Mouse (Mus musculus): ENCODE results near the gene Igsf21. TPM values are rescaled to one million over a fixed set of nuclear protein-coding genes. Genes with fewer than 3 reads are reported as not detected.

Gene Igsf21
- total RNA-seq, 2 experiments from 2014 or later: 35.3 to 38.7 TPM

DNA sequence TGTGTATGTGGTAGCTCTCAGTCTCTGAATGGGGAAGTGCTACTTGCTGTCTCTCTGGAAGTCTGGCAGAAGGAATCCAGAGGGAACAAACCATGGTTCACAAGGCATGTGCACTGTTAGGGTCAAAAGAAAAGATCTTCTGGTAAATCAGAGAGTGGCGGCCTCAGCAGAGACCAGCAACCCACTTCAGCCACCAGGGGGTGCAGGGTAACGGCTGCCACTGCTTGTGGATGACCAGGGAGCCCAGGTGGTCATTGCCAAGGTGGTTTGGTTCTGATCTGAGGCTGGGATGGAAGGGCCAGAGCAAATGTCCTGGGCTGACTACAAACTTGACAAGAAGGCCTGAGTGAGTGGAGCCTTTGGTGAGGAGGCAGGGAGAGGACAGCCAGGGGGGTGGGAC lies 150.3 kb downstream of the Igsf21 start:
- DNase-seq: no peak

DNA sequence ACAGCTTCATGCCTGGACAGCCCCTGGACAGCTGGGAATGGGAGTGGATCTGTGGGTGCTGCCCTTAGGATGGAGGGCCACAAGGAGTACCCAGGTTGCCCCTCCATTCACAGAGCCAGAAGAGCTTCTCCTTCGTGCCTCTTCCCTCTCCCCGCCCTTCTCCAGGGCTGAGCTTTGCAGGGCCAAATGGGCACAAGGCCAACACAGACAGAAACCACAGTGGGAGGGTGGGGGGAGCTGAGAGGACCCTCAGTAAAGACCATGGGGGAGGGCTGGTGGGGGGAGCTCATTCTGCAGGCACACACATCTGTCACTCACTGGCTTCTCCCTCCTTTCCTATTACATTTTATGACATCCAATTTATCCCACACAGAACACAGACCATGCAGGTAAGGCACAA lies 151.7 kb downstream of the Igsf21 start:
- DNase-seq: no peak

DNA sequence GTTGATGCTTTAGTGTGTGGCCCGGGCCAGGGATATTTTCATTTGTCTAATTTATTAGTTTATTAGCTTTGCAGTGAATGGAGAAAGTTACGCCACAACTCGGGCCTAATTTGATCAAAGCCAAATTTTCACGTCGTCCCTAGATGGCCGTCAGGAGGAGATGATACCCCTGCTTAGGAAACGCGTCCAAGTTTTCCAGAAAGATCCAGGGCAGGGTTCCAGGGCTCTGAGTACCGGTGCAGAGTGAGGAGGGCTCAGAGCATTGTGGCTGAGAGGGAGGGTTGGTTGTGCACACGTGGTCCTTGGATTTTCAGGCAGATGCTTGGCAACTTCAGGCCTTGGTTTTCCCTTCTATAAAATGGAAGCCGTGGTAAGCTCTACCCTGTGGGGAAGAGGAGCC lies 154.2 kb downstream of the Igsf21 start:
- no peak for DNase-seq

DNA sequence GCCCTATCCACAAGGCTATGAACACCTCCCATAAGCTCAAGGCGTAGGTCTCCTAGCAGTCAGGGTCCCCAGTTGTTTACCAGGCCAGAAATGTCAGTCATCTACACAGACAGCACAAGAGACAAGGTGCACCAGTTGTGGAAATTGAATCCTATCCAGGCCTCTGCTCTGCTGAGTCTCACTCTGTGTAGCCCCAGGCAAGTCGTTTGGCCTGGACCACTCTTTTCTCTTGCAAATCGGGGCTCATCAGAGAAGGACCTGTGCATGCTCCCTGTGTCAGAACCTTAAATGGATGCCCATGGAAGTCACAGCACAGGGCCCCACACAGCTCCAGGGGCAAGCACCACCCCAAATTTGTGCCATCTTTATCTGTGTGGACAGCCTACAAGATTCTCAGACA lies 154.9 kb downstream of the Igsf21 start:
- no peak for DNase-seq

DNA sequence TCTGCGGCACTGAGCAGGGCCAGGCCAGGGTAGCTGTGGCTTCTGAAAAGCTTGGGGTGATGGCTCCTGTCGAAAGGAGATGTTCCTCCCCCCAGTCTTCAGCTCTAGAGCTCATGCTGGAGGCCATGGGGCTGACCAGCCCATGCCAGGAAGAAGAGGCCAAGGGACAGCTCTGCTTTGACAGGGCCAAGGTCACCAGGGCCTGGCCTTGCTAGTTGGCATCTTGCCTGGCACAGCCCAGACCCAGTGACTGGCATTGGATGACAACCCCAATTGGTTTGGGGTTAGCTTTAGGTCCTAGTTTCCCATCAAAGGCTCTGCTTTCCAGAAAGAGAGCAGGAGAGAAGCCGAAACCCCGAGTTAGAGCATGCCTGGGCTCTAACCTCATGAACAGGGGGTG lies 156.9 kb downstream of the Igsf21 start:
- no peak for DNase-seq

DNA sequence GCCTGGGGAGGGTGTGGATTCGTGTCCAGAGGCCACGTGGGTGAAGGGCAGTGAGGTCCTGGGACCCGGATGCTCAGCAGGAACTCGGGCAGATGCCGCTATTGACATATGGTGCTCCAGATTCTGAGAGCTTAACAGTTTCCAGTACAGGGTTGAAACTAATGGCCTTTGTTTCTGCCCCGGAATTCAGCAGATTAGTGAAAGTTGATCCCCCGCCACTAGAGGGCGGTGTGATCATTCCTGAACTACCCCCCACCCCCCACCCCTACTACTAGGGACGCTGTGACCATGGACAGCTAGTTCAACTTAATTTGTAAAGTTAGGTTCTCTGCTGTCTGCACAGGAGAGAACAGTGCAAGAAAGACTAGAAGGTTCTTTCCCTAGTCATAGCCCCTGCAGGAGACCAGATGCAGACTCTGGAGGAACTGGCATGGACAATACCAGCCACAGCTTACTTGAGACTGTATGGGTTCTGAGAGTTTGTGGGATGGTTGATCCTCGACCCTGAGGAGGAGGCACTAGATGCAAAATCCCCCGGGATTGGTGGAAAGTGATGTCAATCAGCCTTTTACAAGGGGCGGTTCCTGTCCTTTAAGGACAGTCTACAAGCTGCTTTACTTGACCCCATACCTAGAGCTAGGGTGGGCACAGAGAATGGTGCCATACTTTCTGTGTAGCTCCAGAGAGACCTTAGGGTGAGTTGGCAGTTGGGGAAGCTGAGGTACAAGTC lies 157.7 kb downstream of the Igsf21 start:
- no peak for DNase-seq

DNA sequence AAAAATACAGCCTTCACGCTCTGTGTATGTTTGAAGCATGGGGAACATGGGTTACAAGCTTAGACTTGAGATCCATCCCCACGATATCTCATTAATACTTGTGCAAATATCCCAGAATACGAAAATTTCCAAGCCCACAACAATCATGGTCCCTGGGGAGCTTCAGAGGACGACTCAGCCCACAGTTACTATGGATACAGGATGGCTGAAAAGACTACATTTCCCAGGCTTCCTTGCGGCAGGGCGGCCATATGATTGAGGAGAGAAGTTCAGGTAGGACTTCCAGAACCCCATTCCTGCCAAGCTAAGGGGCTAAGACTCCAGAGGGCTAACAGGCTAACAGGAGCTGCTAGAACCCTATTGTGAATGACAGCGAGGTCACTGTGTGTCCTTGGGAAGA lies 160.4 kb downstream of the Igsf21 start:
- no peak for DNase-seq

DNA sequence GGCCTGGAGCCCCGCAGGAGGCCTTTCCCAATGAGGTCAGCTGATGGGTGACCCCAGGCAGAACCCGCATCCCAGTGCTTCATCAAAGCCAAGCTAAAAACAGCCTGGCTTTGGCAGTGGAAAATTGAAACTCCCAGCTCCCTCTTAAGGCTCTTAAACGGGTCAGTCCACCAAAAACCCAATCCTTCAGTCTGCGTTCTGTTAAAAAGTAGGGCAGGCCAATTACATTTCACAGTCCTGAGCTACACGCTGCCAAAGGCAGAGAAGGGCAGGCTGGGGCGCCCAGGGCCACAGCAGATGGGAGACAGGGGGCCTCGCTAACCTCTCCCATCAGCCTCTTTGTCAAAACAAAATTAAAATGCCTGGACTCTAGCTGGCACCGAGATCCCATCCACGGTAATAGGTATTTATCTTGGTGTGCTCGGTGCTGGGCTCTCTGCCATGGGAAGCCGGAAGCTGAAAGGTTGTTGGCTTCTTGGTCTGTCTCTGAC lies 162.0 kb downstream of the Igsf21 start:
- DNase-seq: peak in 1 of 2 experiments; percentile 25

DNA sequence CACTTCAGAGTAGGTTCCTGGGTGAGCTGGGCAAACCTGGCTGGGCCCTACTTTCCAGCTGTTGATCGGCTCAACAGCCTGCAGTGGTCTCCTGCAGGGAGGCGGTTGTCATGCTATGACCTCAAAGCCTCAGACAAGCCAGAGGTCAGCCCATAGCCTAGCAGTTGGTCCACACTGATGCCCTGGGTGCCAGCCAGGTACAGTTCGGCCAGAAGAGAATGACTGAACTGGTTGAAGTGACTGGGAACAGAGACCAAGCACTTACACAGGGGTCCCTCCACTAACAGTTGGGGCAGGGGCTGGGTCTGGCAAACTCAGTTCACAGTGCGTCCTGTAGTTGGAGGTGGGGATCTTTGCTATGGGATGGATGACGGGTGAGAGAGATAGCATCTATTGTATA lies 162.5 kb downstream of the Igsf21 start:
- DNase-seq: no peak

DNA sequence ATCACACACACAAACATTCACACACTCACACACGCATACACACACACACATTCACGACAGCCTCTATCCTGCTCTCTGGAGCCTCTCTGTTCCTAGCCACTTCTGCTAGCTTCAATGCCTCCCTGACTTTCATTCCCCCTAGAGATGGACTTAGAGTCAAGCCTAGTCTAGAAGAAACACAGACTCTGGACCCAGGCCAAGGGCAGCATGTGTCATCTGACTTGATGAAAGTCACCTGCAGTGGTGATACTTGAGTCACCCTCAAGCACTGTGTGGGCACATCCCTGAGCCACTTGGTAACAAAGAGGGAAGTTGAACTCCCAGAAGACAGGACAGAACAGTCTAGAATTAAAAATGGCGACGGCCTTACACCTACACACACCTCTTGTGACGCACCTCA lies 168.2 kb downstream of the Igsf21 start:
- no peak for DNase-seq

DNA sequence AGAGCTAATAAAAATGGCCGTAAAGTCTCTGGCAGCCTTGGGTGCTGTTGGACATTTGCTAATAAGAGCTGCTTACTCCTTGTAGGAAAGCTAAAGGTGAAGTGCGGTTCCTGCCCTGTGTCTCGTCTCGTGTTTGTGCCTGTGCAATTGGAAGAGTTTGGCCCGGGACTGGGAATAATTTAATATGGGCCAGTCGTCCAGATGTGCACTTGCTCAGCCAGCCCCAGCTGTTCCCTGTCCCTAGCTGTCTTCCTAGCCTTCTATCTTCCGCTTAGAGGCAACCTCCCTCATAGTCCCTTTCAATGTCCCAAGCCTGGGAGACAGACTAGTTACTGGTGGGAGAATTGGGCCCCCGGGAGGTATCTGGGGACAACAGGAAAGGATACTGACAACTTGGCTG lies 169.0 kb downstream of the Igsf21 start:
- DNase-seq: no peak

DNA sequence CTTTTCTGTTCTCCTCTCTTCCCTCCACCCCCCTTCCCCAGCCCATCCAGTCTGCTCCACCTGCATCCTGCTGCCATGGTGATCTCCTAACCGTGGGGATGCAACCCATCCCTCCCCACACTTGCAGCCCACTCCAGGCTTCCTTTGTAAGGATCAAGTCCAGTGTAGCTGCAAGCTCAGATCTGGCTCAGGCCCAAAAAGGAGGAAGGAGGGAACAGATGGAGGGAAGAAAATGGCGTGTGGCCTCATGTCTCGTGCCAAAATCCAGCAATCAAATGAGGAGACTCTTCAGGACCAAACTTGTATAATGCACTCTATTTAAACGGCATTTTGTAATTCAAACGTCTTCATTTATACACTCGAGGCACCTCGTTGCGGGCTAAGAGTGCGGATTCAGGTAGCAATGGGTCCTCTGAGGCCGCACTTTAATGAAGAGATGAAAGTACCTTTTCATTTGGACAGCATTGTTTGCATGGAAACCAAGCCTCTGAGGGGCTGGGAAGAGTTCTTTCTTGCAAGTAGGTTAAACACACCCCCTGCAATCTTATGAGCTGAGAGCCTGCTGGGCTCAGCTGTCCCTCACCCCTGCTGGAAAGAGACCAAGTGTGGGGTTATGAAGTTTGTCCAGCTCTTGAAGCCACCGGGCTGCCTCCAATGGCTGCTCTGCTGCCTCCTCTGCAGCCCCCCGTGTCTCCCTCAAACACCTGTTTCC lies 169.6 kb downstream of the Igsf21 start:
- peak in 1 of 2 experiments; percentile 19 for DNase-seq

DNA sequence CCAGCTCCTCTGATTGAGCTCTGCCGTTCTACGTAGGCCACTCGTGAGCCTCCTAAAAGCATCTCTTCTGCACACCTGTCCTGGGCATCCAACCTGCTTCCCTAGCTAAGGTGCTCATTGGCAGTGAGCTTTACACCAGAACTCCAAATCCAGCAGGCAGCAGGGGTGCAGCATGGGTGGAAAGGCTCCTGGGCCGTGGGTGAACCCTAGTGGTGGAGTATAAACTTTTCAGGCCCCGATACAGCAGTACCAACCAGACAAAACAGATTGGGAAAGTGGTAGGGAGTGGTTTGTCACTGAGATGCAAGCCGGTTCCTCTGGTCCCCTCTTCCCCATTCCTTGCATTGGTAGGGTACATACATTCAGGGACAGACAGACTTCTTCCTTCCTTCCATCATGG lies 170.2 kb downstream of the Igsf21 start:
- DNase-seq: no peak

DNA sequence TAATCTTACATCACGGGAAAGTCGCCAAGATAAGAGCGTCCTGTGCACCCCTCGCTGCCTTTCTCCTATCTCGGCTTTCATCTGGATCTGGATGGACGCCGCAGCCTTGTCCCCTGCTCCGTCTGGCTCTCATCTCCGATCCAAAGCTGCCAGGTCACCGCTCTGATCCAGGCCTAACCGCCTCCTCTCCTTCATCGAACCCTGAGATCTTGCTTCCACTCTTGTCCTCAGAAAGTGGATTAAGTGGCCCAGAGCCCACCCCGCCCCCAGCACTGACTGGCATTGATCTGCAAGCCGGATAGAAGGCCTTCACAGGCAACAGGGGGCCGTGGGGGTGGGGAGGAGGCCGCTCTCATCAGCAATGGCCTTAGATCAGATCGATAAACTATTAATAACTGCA lies 175.5 kb downstream of the Igsf21 start:
- DNase-seq: no peak

DNA sequence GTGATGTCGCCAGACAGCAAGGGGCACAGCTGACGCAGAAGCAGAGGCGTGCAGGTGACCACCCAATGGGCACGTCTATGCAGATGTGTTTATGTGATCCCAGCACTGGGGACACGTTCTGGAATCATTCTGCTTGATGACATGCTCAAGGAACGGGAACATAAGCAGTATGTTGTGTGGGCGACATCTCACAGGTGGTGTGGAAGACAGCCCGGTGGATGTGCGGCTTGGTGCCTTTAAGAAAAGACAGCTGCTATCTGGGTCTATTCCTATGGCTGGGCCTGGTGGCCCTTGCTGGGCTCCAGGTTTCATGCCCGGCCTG lies 176.3 kb downstream of the Igsf21 start:
- DNase-seq: peak in 1 of 2 experiments; percentile 30

DNA sequence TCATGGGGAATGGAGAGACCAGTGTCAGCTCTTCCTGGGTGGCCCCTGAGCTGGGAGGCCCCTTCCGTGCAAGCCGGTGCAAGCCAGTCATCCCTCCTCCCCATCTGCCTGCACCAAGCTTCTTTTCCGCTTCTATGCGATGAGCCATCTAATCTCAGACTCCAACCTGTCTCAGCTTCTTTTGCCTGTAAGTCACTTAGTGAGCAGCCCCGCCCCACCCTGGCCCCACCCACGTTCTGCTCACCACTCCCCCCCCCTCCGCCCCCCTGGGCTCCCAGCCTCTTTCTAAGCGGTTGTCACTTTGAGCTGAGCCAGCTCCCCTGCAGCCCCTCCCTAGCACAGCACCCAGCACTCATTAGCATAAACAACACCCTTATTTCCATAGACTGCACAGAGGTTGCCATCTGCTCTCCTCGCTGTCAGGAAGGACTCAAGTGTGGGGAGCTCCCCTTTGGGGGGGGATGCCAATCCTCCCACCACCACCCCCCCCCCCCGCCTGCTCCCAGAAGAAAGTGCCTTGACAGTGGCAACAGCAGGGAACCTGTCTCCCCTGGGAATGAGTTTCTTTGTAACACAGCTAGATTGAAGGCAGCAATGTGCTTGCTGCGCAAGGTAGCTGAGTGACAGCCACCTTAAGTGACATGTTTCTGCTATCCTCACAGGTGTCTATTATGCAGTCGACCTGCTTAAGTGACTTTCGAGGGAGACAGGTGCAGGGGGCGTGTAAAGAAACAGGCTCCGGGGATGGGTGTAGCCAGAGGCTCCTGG lies 176.8 kb downstream of the Igsf21 start:
- peak in 1 of 2 experiments; percentile 27 for DNase-seq

DNA sequence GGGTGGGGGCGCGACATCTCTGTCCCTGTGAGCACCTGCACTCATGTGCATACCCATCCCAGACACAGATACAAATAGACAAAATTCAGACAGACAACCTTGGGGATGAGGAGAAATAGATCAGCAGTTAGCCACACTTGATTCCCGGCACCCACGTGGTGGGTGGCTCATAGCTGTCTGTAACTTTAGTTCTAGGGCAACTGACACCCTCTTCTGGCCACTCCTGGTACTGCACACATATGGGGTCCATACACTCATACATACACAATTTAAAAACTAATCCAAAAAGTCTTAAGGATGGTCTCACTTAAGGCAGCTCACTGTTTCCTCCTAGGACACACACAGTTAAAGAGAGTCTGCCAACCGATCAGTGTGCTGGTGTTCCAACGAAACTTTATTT lies 178.1 kb downstream of the Igsf21 start:
- no peak for DNase-seq

DNA sequence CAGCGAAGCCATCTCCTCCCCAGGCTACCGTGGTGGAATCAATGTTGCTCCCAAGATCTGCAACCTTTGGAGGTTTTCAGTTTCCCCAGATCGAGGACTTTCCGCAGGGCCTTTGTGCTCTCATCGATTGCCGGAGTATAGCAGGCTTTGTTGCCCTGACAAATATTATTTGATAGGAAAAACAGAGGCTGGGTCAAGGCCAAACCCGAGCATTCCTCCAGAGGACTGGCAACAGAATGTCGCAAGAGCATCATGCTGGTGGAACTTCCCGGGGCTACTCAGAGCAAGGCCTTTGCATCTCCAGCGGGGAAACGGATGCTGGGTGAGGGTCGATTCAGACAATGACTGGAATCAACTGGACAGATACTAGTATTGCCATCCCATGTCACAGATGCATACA lies 180.6 kb downstream of the Igsf21 start:
- no peak for DNase-seq

DNA sequence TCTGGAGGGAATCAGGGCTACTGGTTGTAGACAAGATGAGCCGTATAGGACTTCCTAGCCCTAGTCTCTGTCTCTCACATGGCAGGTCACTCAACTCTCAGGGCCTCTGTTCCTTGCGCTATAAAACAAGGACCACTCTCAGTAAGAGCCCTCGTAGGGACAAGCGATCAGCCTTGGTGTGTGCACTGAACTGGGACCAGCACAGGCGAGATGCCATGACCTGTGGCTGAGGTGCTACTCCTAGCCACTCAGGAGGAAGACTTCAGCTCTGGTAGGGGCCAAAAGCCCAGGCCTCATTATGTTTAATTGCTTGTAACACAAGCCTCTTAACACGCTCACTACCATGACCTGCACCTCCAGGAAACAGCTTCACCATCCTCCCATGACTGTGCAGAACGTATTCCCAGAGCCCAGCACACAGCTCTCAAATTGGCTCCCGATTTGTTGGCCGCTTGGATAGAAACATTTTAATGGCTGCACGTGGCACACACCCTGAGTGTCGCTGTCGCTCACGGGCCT lies 183.4 kb downstream of the Igsf21 start:
- no peak for DNase-seq

DNA sequence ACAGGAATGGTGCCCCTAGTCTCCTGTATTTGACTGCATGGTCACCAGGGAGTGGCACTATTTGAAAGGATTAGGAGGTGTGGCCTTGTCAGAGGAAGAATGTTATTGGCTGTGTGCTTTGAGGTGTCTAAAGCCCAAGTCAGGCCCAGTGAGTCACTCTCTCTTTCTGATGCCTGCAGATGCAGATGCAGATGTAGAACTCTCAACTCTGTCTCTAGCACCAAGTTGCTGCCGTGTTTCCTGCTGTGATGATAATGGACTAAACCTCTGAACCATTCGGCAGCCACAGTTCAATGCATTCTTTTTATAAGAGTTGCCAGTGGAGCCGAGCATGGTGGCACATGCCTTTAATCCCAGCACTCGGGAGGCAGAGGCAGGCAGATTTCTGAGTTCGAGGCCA lies 186.3 kb downstream of the Igsf21 start:
- DNase-seq: no peak

DNA sequence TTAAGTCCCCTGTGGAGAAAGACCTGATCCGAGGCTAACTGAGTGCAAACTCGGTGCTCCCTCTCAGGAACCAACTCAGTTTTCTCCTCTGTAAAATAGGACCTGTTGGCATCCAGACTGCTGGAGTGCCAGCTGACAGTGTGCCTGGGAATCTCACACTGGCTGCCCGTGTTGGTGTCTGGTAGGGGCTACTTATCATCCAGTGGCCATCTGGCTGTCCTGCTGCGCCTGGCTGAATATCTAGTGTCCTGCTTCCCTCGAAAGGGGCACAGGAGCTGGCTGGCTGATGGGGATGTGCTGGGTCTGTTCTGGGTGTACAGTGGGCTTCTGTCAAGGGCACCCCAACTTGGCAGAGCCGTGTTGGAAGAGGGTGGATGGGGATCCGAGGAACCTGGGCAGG lies 193.5 kb downstream of the Igsf21 start:
- no peak for DNase-seq

DNA sequence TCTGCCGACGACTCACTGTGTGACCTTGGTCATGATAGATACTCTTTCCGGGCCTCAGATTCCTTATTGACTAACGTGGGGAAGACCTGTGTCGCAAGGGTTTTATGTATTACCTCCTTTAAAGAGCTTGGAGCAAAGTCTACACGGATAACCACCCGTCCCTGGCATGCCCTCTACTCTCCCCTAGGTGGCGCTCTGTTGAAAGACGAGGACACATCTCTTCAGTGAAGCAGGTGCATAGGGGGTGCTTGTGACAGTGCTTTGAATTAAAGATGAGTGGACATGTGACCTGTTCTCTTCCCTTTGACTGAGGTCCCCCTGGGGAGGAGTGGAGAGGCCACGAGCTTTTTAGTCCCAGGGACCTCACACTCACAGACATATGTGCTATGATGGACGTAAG lies 194.0 kb downstream of the Igsf21 start:
- DNase-seq: no peak

DNA sequence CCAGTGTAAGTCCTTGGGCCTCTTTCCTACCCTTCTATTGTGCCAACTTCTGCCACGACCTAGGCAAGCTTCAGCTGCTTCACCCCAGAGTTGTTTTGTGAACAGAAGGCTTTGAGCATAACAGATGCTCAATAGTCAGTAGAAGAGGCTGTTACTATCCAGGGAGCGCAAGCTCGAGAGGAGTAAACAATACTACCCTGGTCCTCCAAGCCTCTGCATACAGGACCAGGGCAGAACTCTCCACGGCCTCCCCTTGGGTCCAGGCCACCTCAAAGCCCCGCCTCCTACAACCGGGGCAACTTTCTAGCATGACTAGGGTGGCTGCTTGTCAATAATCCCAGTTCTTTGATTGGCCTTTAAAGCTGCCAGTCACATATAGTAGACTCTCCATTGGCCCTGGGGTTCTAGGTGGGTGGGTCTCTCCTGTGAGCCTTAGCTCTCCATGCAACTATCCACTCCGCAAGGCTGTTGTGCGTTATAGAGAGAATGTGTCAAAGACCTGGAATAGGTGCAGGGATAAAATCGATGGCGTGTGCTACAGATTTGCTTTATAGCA lies 198.7 kb downstream of the Igsf21 start:
- DNase-seq: no peak
